Mouse (Mus musculus): Measurements from ENCODE around the gene Ctns.

The Ctns gene

DNA sequence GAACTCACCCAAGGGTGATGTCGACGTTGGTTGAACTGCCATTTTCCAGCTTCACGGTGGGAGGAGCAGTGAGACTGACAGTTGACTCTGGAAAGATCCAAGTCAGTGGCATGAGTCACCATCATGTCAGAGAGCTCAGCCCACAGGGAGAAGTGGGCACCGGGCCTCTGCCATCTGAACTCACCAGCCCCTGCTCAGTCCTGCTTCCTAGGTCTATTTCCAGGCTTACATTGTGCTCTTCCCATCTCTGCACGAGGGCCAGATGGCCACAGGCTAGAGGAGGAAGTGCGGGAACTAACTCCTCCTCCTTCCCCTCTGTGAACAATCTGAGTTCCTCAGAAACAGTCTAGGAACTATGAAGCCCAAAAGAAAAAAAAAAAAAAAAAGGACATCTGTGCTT, 5.8 kb downstream of the Ctns start:
- no peak for DNase-seq

DNA sequence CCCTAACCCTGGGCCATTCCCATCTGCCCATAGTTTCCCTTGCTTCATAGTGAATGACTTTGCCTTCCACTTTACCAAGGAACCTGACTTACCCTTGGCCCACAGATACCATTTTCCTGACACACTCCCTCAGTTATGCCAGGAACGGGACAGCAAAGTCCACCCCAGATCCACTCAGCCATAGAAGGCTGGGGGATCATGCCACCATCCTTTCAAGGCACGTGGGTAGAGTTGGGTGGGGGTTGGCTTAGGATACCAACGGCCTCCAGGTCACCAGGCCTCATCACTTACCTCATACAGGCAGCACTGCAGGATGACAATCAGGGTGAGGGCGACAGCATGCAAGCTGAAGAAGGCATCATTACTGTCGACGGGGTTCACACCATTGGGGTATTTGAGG, 11.6 kb downstream of the Ctns start:
- DNase-seq: peak; percentile 31 to 64

DNA sequence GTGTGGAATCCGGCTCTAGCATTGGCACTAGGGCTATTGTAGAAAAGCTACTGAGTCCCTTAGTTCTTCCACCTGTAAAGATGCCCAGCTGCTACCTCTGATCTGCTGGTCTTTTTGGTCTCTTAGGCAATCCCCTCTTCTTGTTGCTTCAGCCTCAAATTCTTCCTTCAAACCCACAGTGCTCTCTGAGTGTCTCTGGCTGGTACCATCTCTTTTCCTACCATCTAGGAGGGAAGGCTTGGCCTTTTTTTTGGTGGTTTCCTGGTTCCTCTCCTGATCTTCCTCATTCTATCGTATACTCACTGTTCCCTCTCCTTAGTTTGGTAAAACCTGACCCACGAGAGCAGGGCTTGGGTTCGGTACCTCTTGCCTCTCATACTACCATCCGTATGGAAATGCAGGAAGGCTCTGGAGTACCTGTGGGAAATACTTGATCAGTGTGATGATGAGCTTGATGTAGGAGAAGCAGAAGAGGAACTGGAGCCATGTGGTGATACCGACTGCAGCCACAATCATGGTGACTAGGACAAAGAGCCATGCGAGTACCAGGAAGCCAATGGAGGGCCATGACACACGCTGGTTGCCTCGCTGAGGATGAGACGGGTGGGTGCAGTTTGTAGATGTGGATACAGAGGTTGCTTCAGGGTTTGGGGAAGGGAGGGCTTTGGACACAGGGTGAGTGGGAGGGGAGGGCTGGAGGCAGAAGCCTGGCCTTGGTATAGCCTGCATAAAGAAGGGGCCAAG, 12.8 kb downstream of the Ctns start:
- no peak for DNase-seq

DNA sequence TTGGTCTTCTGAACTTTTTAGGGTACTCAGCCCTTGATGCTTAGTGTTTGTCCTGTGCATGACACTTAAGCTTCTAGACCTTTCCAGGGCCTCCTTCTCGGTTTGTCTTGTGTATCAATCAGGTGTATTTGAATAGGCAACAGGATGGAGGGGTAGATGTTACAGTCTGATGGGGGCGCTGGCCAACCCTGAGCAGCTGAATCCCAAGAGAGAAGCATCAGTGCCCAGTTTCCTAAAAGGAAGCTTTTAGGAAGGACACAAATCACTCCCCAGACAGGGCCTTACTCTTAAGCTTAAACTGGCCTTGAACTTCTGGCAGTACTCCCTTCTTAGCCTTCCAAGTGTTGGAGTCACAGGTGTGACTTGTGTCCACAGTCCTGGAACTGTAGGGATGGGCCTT, 20.9 kb downstream of the Ctns start:
- no peak for DNase-seq

DNA sequence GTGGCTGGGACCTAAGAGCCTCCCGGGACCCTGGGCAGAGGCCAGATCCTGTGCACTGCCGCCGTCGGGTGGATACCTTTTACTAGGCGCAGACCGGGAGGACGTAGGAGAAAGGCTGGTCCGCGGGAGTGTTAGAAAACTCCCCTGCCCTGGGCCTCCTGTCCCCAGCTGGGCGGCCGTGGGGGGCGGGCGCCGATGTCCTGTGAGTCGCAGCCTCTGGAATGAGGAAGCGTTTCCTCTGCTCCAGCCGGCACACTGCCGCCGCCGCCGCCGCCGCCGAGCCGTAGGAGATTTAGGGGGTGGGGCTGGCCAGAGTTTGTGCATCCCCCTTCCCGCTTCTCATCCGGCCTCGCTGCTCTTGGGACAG, 21.4 kb downstream of the Ctns start:
- DNase-seq: peak; percentile 75 to 80

DNA sequence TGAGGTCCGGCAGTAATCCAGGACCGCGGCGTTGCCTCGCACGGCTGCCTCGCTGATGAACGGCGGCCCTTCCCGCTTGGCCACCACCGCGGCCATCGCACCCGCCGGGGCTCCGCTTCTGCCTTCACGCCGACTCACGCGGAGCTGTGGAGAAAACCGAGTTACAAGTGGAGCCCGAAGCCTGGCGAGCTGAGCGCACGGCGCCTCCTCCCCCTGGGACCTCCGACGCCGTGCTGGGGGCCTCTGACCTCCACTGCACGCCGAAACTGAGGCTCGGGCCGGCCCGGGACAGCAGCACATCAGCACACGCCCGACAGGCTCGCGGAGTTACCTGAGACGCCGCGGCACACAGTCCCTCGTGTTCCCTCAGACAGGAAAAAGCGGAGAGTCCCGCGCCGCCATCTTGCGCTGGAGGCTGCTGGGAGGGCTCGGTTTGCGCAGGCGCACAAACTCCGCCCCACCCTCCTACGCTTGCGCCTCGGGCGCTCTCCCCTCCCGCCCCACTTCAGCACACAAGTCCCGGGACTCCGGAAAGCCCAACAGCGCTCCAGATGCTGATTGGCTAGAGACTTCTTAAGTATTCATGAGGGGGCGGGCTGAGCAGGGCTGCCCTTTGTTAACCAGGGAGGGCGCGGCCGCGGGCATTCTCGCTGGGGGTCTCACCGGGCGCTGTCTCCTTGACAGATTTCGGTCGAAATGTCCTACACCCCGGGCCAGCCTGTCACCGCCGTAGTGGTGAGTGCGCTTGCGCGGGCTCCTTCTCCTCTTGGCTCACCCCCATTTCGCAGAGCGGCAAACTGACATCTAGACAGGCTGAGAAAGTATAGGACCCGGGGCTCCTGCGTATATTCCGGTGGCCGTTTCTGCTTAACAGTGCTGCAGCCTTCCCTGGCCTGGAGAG, 22.0 kb downstream of the Ctns start, which contains the start of the genes Emc6 and Tax1bp3:
Emc6 (minus strand) TSS at position 430 of the 901 bp plus-strand sequence.
Tax1bp3 (plus strand) TSS at position 476 of the 901 bp plus-strand sequence.
- peak; percentile 95 to 97 for DNase-seq

DNA sequence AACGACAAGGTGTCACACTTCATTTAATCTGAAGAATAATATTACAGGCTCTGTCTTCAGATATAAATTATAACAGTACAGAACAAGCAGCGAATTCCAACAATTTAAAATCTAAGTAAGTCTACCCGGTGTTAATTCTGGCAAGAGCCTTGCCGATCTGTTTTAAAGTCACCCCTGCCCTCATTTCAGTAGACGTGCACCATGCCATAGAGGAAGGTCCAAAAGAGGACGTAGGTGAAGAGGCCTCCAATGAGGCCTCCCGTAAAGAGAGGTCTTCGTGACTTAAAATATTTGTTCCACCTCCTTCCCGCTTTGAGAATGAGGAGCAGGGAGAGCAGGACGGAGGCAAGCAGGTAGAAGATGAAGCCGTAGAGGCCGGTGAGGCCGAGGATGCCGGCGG, 22.7 kb downstream of the Ctns start:
- DNase-seq: no peak

DNA sequence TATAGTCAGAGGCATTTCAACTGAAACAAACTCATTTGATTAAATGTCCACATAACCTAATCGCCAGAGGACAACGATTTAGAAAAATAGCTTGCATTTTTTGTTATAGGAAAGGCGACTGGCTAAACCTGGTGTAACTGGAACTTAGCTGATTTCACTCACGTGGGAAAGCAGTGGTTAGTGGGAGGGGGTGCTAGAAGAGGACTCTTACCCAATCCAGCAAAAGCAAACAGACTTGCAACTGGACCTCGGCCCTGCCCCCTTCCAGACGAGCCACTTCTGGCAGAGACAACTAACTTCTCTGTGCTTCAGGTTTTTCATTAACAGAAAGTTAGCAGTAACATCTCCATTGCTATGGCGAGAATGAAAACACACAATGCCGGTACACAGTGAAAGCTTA, 23.2 kb downstream of the Ctns start:
- peak; percentile 92 to 96 for DNase-seq

DNA sequence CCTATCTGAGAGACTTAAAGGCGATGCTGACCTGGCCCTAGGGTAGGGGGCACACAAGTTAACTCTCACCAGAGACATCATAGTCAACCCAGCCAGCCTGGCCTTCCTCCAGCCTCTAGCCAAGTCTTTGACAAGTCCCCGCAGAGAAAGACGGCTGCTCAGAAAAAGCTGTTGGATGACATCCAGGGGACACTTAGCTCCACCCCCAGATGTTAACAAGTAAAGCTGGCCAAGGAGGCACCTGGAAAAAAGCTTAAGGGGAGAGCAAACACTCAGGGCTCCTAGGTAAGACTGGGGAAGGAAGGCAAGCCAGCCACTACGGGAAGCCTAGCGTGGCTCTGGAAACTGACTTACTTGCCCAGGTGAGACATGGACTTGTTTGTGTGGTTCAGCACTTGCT, 26.7 kb downstream of the Ctns start:
- DNase-seq: peak; percentile 93 to 94

DNA sequence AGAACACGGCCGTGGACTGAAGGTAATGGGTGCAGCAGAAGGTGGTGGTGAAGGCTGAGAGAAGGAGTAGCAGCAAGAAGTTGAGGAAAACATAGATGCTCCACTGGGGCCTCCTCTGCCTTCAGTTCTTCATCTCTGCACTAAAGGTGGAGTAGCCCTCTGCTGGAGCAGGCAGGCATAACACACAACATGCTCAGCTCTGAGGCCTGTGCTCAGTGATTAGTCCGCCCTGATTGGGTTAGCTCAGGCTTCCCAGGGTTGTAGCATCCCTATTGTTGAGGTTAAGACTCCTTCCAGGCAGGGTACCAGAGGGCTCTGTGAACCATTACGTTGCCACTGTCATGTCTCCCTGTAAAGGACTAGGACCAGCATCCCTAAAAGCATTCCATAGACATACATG, 29.6 kb downstream of the Ctns start:
- DNase-seq: peak; percentile 54 to 81

DNA sequence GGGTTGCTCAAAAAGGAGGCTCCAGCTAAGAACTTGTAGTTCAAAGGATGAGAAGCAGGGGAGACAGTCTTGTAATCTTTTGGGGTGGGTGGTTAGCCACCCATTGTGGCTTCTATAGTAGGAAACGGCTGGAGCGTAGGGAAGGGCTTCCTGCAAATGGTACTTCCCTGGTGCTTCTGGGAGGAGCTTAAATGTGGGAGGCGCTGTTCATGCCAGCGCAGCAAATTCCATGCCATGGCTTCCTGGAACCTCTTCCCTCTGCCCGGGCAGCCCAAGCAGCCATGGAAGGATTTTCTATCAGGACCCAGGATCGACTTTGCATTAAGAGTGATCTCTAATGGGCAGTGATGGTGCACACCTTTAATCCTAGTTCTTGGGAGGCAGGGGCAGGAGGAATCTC, 30.3 kb downstream of the Ctns start:
- DNase-seq: peak; percentile 41 to 58

DNA sequence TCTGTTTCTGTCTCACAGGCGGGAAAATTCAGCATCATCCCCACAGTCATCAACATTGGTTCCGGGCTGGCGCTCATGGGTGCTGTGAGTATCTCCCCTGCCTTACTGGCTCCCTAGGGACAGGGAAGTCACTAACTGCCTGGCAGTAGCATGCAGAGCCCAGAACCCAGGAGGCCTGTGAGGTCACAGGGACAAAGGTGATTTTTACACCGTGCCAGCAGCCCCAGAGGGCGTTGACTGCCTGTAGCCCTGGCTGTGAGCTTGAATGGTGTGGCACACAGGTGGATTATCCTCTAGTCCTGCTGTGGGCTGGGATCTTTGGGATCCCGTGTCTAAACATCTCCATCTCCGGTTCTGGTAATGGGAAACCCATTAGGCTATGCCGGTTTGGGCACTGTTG, 30.8 kb downstream of the Ctns start:
- DNase-seq: peak; percentile 65 to 67

DNA sequence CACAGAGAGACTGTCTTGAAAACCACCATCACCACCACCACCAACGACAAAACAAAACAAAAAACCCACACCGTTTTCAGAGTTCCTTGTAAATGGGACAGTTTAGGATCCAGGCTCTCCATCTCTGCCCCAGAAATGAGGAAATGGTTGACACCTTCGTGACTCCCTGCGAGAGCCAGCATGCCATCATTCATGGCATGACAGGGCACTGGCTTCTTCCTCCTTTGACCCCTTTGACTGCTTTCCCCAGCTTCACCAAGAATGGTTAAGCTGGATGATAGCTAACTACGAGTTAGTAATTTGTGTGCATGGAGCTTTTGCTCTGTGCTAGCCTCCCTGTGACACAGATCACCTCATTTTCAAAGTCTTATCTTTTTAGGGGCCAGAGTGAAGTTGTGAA, 36.6 kb downstream of the Ctns start:
- peak in 1 of 2 experiments; percentile 38 for DNase-seq

DNA sequence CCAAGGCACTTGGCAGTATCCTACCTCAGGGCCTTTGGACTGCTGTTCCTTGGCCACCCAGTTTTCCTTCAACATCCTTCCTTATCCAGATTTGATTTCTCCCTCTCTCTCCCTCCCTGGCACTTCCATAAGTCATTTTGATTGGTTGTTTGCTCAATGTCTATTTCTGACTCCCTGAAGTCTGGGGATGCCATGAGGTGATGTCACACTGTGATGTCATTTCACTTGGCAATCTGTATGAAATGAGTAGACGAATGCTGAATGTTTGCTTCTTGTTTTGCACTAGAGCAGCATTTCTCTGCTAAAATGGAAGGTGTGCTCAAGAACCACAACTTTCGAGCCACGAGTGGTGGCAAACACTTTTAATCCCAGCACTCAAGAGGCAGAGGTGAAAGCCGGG, 37.2 kb downstream of the Ctns start:
- DNase-seq: no peak

DNA sequence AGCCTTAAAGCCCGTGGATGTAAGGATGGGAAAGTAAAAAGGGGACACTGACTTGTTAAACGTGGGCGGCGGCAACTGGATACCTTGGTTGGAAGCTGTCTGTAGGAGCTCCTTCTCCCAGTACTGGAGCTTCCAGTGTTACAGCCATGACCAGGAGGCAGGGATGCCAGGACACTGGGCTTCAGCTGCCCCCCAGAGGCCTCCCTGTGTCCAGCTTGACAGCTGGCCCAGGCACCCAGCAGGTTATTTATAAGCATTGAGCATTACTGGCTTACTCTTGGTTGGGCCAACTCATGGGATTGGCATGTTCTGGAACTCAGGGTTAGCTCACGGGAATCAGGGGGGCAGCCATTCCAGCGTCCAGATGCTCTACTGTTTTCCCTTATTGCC, 38.0 kb downstream of the Ctns start:
- DNase-seq: peak in 1 of 2 experiments; percentile 50

DNA sequence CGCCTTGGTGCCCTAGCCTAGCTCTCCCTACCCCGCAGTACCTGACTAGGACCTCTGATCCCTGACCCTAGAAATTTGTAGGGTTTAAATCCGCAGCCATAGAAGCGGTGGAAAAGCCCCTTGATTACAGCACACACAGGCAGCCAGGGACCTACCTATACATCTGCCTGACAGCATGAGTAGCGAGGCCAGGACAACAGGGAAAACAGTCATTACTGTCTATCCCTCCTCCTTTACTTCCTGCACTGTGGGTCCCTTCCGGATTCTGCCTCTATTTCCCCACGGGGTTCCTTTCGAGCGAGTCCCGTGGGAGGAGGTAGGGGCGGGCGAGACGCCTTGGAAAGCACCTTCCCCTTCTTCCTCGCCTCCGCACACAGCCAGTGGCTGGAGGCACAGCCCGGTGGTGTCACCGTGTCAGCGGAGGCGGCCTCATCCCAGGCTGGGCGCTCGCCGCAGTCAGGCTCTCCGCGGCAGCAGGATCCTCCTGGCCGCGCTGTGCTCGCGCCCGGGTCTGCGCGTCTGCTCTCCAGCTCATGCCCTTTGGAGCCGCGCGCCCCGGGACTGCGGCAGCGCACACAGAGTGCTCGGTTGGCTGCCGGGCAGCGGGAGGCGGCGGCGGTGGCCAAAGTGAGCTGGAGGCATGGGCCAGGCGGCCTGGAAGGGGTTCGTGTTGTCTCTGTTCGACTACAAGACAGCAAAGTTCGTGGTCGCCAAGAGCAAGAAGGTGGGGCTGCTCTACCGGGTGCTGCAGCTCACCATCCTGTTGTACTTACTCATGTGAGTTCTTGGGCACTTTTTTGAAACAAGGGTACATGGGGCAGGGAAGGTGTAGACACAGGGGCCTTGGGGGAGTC, 38.7 kb downstream of the Ctns start, which contains the start of gene P2rx5:
P2rx5 (plus strand) TSS at position 465 of the 854 bp plus-strand sequence.
- peak; percentile 54 to 64 for DNase-seq

DNA sequence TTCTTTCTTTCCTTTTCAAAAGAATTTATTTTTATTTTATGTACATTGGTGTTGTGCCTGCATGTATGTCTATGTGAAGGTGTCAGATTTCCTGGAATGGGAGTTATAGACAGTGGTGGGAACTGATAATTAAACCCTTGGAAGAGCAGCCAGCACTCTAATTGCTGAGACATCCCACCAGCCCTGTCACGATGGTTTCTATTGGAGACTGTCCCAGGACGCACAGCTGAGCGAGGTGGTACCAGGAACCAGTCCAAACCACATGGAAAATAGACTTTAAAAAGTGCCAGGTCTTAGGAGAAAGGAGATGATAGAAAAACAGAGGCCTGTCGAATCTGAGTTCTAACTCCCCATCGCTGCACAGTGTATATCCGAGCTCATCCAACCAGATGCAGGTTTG, 43.8 kb downstream of the Ctns start:
- no peak for DNase-seq

DNA sequence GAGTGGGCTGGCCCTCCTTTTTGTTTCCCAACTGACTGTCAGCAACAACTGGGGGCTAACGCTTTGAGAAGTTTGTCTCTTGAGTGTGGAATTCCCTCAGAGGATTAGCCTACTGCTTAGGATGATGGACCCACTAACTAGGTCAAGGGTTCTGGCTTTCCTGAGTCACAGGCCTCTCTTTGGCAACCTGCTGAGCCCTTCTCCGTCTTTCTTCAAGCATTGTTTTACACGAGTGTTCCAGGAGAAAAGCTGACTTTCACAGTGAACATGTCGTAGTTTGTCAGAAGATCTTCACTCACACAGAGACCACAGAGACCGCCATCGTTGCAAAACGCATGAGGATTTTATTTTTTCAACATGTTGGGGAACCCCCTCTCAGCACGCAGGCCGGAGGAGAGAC, 50.6 kb downstream of the Ctns start:
- no peak for DNase-seq

DNA sequence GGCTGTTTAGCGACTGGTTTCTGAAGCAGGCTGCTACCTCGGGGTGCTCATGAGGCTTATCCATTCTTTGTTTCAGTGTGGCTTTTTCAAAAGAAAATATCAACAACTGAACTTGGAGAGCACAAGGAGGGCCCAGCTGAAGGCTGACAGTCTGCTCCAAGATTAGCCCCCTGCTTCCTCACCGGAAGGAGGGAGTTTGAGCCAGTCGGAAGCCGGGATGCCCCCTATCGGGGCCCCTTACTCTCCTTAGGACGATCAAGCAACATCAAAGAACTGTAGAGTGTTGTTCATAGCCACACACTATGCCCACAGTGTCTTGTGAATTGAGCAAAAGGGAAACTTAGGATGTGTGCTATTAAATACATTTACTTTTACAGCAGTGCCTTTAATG, 51.9 kb downstream of the Ctns start:
- no peak for DNase-seq

DNA sequence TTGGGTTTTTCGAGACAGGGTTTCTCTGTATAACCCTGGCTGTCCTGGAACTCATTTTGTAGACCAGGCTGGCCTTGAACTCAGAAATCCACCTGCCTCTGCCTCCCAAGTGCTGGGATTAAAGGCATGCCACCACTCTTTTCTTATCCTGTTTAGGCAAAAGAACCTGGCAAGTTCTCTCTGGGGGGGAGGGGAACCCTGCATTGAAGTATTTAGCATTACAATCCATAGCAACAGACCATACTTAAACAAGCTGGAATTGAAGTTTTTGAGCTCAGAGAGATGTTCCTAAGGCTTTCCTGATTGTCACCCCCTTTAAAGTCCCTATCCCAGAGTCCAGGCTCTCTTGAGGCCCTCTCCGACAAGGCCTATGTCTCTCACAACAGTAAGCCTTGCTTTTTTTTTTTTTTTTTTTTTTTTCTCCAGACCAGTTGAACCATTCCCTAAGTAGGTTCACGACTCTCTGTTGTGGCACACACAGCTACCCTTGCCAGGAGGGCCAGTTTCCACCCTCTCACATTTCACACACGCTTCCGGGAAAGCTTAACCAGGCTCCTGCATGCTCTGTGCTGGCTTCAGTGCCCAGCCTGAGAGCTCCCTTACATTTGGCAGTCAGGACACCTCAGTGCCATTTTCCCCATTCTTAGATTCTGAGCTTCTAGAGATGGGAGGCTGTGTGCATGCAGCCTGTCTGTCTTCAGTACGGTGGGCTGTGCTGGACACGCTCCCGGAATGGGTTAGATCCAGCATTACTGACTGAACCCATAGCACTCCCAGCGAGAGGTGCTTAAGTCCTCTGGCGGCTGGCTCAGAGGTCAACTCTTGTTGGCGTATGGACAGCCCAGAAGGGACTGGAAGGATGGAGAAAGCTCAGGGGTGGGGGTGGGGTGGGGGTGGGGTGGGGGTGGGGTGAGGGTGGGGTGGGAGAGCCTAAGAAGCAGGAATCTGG, 52.5 kb downstream of the Ctns start:
- DNase-seq: peak in 1 of 2 experiments; percentile 51

DNA sequence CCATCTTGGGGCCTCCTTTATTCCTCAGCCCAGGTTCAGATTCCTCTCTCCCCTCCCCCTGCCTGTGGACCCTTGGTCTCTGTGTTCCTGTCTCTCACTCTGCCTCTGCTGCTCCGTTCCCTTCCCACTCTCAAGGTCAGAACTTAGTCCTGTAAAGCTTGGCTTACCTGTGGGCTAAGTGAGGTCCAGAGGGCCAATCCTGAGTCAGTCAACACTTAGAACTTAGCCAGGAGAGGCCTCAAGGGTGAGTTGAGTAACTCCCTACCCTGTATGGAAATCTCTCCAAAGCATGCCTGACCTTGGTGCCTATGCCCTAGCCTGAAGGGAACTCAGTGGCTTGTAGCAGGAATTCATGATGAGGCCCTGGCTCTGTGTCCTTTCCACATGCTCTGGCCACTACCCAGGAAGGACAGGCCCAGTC, 54.6 kb downstream of the Ctns start:
- peak; percentile 42 to 83 for DNase-seq

Data from kidney, adult 8-10 months (tissue).